Mouse (Mus musculus) macrophage (primary cell): Measurements from ENCODE around the gene Zdhhc8. TPM values are rescaled to one million over a fixed set of nuclear protein-coding genes. Genes with fewer than 3 reads are reported as not detected.

Experiments used
- polyA plus RNA-seq: library from polyadenylated mRNA; stranded (reverse); fragments of 250-400 nt; gene quantifications from 3 replicates; pipeline ENCODE4 v1.2.4, GENCODE M21; 2018; ENCODE audit warnings: inconsistent platforms

Zdhhc8 gene
- polyA plus RNA-seq, 1 experiment from 2014 or later = 6.7 TPM

Other genes with a start within 250 kb of the Zdhhc8 start
- 7.8 to 20.7 TPM (median 20.1 TPM) in 3 replicates for gene Dgcr6, start 182.3 kb downstream of the Zdhhc8 start, polyA plus RNA-seq
- gene Prodh, start 144.9 kb downstream of the Zdhhc8 start, polyA plus RNA-seq = 2.4 to 5.7 TPM (median 3.0 TPM) in 3 replicates
- gene Rtn4r, start 107.5 kb downstream of the Zdhhc8 start, polyA plus RNA-seq = not detected in 3 replicates
- not detected in 3 replicates for gene Ccdc188, start 17.3 kb downstream of the Zdhhc8 start, polyA plus RNA-seq
- gene Trmt2a, start 13.5 kb upstream of the Zdhhc8 start, polyA plus RNA-seq = 38.8 to 85.1 TPM (median 48.0 TPM) in 3 replicates
- 67.3 to 311 TPM (median 228 TPM) in 3 replicates for gene Ranbp1, start 13.6 kb upstream of the Zdhhc8 start, polyA plus RNA-seq
- not detected in 3 replicates for gene Gm49776, start 23.2 kb upstream of the Zdhhc8 start, polyA plus RNA-seq
- gene Dgcr8, start 54.1 kb upstream of the Zdhhc8 start, polyA plus RNA-seq = 11.3 to 17.8 TPM (median 12.9 TPM) in 3 replicates
- 16.5 to 31.4 TPM (median 21.0 TPM) in 3 replicates for gene Tango2, start 113.0 kb upstream of the Zdhhc8 start, polyA plus RNA-seq
- 0.75 to 2.7 TPM (median 0.89 TPM) in 3 replicates for gene Arvcf, start 113.0 kb upstream of the Zdhhc8 start, polyA plus RNA-seq
- gene Txnrd2, start 191.2 kb upstream of the Zdhhc8 start, polyA plus RNA-seq = 10.3 to 16.8 TPM (median 14.7 TPM) in 3 replicates
- 118 to 154 TPM (median 126 TPM) in 3 replicates for gene Comt, start 191.7 kb upstream of the Zdhhc8 start, polyA plus RNA-seq